Mouse (Mus musculus): Measurements from ENCODE around the gene Daam1. TPM values are rescaled to one million over a fixed set of nuclear protein-coding genes. Genes with fewer than 3 reads are reported as not detected.

Daam1 gene
- polyA plus RNA-seq, 1 experiment: 36.2 TPM

- Histone ChIP-seq H3K4me3 (replicated peaks; ENCODE audit: control insufficient read depth, low read depth, low read length) (no peak overlapping the region), H3K4me1 (ENCODE audit: control insufficient read depth, insufficient read depth, low read length) (peaks cover 1% of the 10 kb centered on the region; the same call in 1 of the 2 replicates), H3K27ac (ENCODE audit: control insufficient read depth, insufficient read depth, low read depth, low read length, poor library complexity) (no peak overlapping the region)
- 69% methylated on average over 7 of the region's 7 CpGs for WGBS
- TF ChIP-seq POLR2A (IDR thresholded peaks at IDR 0.05; ENCODE audit: borderline replicate concordance, control insufficient read depth, low read depth, low read length): no peak
- TF ChIP-seq CTCF (IDR thresholded peaks at IDR 0.05; ENCODE audit: control insufficient read depth, insufficient read depth, low read length): no peak
Measured at GRCm38 (mm10) chr12:71976361-71976960, 145.6 kb downstream of the Daam1 start.

DNA sequence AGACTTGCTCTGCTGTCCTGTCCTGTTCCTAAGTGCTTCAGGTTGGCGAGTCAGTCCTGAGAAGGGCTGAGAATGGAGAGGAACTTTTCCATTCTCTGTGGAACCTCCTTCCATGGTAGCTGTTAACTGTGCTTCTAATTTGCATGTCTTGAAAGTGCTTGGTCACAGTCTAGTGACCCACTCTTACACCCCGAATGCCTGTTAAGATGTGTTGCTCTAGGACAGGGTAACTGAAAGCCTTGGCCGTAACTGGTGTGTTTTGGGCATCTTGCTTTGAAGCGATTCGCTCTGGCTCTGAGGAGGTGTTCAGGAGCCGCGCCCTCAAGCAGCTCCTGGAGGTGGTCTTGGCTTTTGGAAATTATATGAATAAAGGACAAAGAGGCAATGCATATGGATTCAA, 146.5 kb downstream of the Daam1 start:
- no peak for TF ChIP-seq CTCF (IDR thresholded peaks at IDR 0.05; ENCODE audit: control insufficient read depth, insufficient read depth, low read length)
- TF ChIP-seq POLR2A (IDR thresholded peaks at IDR 0.05; ENCODE audit: borderline replicate concordance, control insufficient read depth, low read depth, low read length): no peak
- H3K4me3 ChIP-seq (replicated peaks; ENCODE audit: control insufficient read depth, low read depth, low read length): no peak overlapping the region
- 87% methylated on average over 7 of the region's 7 CpGs for WGBS
- peaks cover 1% of the 10 kb centered on the region; the same call in 1 of the 2 replicates for H3K4me1 ChIP-seq (ENCODE audit: control insufficient read depth, insufficient read depth, low read length)
- no peak overlapping the region for H3K27ac ChIP-seq (ENCODE audit: control insufficient read depth, insufficient read depth, low read depth, low read length, poor library complexity)

DNA sequence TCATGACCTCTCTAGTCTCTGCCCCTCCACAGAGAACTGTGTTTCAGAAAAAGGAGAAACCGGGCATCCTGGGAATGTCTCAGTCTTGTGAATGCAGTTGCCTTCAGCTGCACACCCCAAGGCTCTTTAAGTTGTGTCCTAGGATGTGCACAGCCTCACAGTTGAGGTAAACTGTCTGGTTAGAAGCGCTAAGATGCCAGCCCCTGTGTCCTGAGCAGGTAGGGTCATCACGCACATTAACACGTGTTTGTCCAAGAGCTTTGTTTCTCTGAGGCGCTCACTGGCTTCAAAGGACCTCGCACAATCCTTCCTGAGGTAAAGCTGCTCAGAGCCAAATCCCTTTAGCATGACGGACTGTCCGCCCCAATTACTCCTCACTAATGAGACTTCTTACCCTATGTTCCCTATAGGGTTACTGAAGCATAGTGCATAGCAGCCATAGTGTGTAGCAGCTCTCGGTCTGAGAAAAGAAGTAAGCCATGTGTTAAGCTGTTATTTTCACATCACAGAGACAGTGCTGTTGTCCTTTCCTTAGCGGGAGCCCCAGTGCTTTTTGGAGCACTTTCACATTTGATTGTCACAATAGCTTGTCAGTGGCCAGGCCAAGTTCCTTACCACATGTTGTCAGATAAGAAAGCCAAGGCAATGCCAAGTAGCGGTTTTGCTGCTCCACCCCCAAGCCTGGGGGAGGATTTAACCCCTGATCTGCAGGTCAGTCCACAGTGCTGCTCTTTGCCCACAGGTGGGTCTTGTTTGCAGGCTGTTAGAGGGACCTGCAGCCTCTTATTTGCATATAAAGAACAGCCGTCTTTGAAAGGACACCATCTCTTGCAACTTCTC, 147.9 kb downstream of the Daam1 start:
- 43% methylated on average over 12 of the region's 12 CpGs for WGBS
- TF ChIP-seq CTCF (IDR thresholded peaks at IDR 0.05; ENCODE audit: control insufficient read depth, insufficient read depth, low read length): no peak
- TF ChIP-seq POLR2A (IDR thresholded peaks at IDR 0.05; ENCODE audit: borderline replicate concordance, control insufficient read depth, low read depth, low read length): no peak
- Histone ChIP-seq H3K27ac (ENCODE audit: control insufficient read depth, insufficient read depth, low read depth, low read length, poor library complexity) (0 out of 2 replicates have a peak overlapping the region, but pooled peaks have one; percentile 4), H3K4me3 (replicated peaks; ENCODE audit: control insufficient read depth, low read depth, low read length) (no peak overlapping the region), H3K4me1 (ENCODE audit: control insufficient read depth, insufficient read depth, low read length) (peaks cover 1% of the 10 kb centered on the region; the same call in 1 of the 2 replicates)

DNA sequence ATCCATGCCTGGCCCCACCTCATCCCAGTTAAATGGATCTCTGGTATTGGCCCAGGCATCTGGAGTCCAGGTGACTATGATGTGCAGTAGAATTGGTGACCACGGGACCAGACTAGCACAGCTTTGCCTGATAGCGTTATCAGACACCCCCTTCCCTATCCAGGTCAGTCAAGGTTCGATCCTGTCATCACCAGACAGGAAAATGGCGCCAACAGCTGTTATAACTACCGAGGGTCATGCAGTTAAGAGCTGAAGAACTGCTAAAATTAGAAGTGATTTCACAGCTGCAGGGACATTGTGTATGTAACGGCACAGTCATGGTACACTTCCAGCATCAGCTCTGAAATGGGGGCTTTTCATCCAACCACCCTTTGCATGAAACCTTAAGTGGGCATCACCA, 149.3 kb downstream of the Daam1 start:
- peaks cover 1% of the 10 kb centered on the region; the same call in 1 of the 2 replicates for H3K4me1 ChIP-seq (ENCODE audit: control insufficient read depth, insufficient read depth, low read length)
- H3K27ac ChIP-seq (ENCODE audit: control insufficient read depth, insufficient read depth, low read depth, low read length, poor library complexity): no peak overlapping the region
- WGBS: 38% methylated on average over 6 of the region's 6 CpGs
- H3K4me3 ChIP-seq (replicated peaks; ENCODE audit: control insufficient read depth, low read depth, low read length): no peak overlapping the region
- TF ChIP-seq POLR2A (IDR thresholded peaks at IDR 0.05; ENCODE audit: borderline replicate concordance, control insufficient read depth, low read depth, low read length) (no peak), CTCF (IDR thresholded peaks at IDR 0.05; ENCODE audit: control insufficient read depth, insufficient read depth, low read length) (no peak)

- Histone ChIP-seq H3K27ac (ENCODE audit: control insufficient read depth, insufficient read depth, low read depth, low read length, poor library complexity) (no peak overlapping the region), H3K4me3 (replicated peaks; ENCODE audit: control insufficient read depth, low read depth, low read length) (no peak overlapping the region), H3K4me1 (ENCODE audit: control insufficient read depth, insufficient read depth, low read length) (peaks cover 1% of the 10 kb centered on the region; the same call in 1 of the 2 replicates)
- no peak for TF ChIP-seq POLR2A (IDR thresholded peaks at IDR 0.05; ENCODE audit: borderline replicate concordance, control insufficient read depth, low read depth, low read length)
- no peak for TF ChIP-seq CTCF (IDR thresholded peaks at IDR 0.05; ENCODE audit: control insufficient read depth, insufficient read depth, low read length)
- WGBS: 74% methylated on average over 11 of the region's 11 CpGs
Measured at GRCm38 (mm10) chr12:71980746-71981145, 149.9 kb downstream of the Daam1 start.

- no peak overlapping the region for H3K4me3 ChIP-seq (replicated peaks; ENCODE audit: control insufficient read depth, low read depth, low read length)
- WGBS: 35% methylated on average over 8 of the region's 8 CpGs
- peaks cover 1% of the 10 kb centered on the region; the same call in 1 of the 2 replicates for H3K4me1 ChIP-seq (ENCODE audit: control insufficient read depth, insufficient read depth, low read length)
- TF ChIP-seq POLR2A (IDR thresholded peaks at IDR 0.05; ENCODE audit: borderline replicate concordance, control insufficient read depth, low read depth, low read length) (no peak), CTCF (IDR thresholded peaks at IDR 0.05; ENCODE audit: control insufficient read depth, insufficient read depth, low read length) (no peak)
- H3K27ac ChIP-seq (ENCODE audit: control insufficient read depth, insufficient read depth, low read depth, low read length, poor library complexity): no peak overlapping the region
Measured at GRCm38 (mm10) chr12:71981250-71981649, 150.4 kb downstream of the Daam1 start.

DNA sequence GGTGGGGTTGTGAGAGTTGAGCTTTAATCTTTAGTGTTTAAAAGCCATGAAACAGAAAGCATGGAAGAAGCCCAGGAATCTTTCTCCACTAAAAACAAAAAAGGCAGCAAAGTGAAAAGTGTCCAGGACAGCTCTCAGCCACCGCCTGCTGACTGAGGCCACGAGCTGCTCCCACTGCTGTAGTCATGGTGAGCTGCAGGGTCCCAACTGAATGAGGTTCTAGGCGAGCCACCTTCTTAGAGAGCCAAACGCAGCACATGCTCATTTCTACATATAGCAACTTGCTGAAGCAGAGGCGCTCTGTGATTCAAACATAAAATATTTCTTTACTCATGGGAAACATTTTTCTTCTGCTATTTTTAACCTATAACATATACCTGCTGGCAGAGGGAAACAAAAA, 150.9 kb downstream of the Daam1 start:
- 65% methylated on average over 5 of the region's 5 CpGs for WGBS
- TF ChIP-seq POLR2A (IDR thresholded peaks at IDR 0.05; ENCODE audit: borderline replicate concordance, control insufficient read depth, low read depth, low read length) (no peak), CTCF (IDR thresholded peaks at IDR 0.05; ENCODE audit: control insufficient read depth, insufficient read depth, low read length) (no peak)
- peaks cover 1% of the 10 kb centered on the region; the same call in 1 of the 2 replicates for H3K4me1 ChIP-seq (ENCODE audit: control insufficient read depth, insufficient read depth, low read length)
- no peak overlapping the region for H3K27ac ChIP-seq (ENCODE audit: control insufficient read depth, insufficient read depth, low read depth, low read length, poor library complexity)
- H3K4me3 ChIP-seq (replicated peaks; ENCODE audit: control insufficient read depth, low read depth, low read length): no peak overlapping the region

DNA sequence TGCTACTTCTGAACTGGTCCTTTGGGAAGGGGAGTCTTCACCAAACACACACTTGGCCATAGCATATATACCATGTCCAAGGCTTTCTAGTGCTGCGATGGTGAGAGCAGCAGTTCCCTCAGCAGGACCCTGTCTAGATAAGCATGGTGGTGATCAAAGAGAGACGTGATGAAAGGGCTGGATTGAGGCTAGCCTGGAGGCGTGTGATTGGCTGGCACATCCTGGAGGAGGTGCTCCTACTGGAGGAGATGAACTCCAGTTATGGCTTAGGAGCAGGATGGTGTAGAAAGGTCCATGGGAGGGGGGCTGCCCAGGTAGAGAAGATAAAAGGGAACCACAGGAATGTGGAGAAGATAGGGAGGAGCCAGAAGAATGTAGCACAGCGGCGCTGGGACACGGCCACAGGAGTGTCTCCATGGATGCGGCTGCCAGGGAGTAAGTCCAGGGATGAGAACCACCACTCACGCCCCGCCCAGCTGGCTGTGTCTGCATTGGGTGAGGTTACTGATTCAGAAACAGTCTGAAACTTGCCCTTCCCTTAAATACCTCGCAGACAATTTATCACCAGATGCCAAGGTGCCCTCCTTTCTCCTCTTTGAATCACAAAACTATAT, 152.3 kb downstream of the Daam1 start:
- Histone ChIP-seq H3K27ac (ENCODE audit: control insufficient read depth, insufficient read depth, low read depth, low read length, poor library complexity) (no peak overlapping the region), H3K4me1 (ENCODE audit: control insufficient read depth, insufficient read depth, low read length) (no peaks in the 10 kb centered on the region; the same call in 1 of the 2 replicates), H3K4me3 (replicated peaks; ENCODE audit: control insufficient read depth, low read depth, low read length) (no peak overlapping the region)
- TF ChIP-seq POLR2A (IDR thresholded peaks at IDR 0.05; ENCODE audit: borderline replicate concordance, control insufficient read depth, low read depth, low read length) (no peak), CTCF (IDR thresholded peaks at IDR 0.05; ENCODE audit: control insufficient read depth, insufficient read depth, low read length) (no peak)
- 88% methylated on average over 10 of the region's 10 CpGs for WGBS

Data from bone marrow, adult 2 months (tissue).